Mouse (Mus musculus): Measurements from ENCODE around the gene Edaradd. TPM values are rescaled to one million over a fixed set of nuclear protein-coding genes. Genes with fewer than 3 reads are reported as not detected.

Gene Edaradd
- total and polyA plus RNA-seq, 3 experiments = 0.04 TPM; not detected in 2

DNA sequence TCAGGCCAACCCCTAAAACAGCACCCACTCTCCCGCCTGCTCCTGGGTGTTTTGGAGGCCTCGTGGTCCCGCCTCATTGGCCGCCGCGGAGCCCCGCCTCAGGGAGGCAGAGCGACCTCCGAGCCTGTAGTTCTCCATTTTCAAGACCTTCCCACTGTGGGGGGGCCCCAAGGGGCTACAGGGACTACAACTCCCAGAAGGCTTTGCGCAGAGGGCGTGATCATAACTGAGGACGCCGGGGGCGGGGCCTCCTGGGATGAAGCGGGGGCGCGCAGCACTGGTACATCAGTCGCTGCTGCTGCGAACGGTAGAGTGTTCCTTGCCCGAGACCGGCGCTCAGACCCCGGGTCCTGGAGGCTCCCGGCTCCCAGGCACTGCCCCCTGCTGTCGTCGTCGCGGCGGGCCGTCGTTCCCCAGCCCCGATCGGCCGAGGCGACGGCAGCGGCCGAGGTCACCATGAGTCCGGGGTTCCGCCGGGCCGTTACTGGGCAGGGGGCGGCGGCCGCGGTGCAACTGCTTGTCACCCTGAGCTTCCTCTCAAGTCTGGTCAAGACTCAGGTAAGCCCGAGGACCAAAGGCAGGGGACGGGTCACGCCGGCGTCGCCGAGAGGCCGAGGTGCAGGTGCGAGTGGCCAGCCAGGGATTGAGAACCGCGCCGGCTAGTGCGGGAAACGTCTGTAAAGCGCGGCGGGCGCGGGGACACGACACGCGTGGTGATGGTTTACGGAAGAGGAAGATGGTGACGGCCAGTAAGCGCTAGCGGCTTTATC, 45.6 kb upstream of the Edaradd start, which contains the start of gene Ero1lb:
Gene Ero1lb, plus strand, starts transcription at position 254 of the 770 bp plus-strand sequence.
- peak; percentile 98 for DNase-seq (ENCODE audit: low read depth, low spot score)
- Histone ChIP-seq H3K4me3 (ENCODE audit: control insufficient read depth in 1 of 2, insufficient read depth in 1 of 2, low read depth in 2 of 2, low read length in 2 of 2) (peak within 1 kb of the TSS; percentile 83 to 84), H3K9me3 (replicated peaks; ENCODE audit: insufficient read depth, low read length) (no peaks in the 10 kb centered on the region), H3K9ac (ENCODE audit: control insufficient read depth, low read depth, low read length, poor library complexity, severe bottlenecking) (peak within 1 kb of the TSS; percentile 78), H3K36me3 (ENCODE audit: control insufficient read depth in 1 of 2, insufficient read depth in 2 of 2, low read length in 2 of 2) (peaks cover 0 to 6% of the 10 kb centered on the region in 2 experiments; a peak in 2 of 4 replicates), H3K27ac (ENCODE audit: control insufficient read depth, low read depth, low read length) (no peak within 1 kb of the TSS), H3K27me3 (ENCODE audit: control insufficient read depth in 1 of 2, insufficient read depth in 2 of 2, low read length in 2 of 2) (no peaks in the 10 kb centered on the region), H3K79me2 (ENCODE audit: control insufficient read depth, insufficient read depth, low read length, poor library complexity) (no peaks in the 10 kb centered on the region; the same call in 1 of the 2 replicates), H3K4me1 (ENCODE audit: control insufficient read depth in 1 of 2, insufficient read depth in 2 of 2, low read length in 2 of 2) (peaks cover 2 to 9% of the 10 kb centered on the region in 2 experiments; a peak in 2 of 4 replicates)
- TF ChIP-seq POLR2AphosphoS2 (IDR thresholded peaks at IDR 0.05; ENCODE audit: low read length) (no peak), CHD1 (IDR thresholded peaks at IDR 0.05; ENCODE audit: low read depth, low read length) (no peak), CHD2 (IDR thresholded peaks at IDR 0.05; ENCODE audit: low read length) (no peak), MYC (IDR thresholded peaks at IDR 0.05; ENCODE audit: low read depth, low read length) (no peak), JUND (IDR thresholded peaks at IDR 0.05; ENCODE audit: low read depth, low read length) (no peak), ETS1 (IDR thresholded peaks at IDR 0.05; ENCODE audit: low read depth, low read length) (no peak), SMC3 (IDR thresholded peaks at IDR 0.05; ENCODE audit: low read depth, low read length) (no peak), CTCF (IDR thresholded peaks at IDR 0.05 in 2 of 3, conservative IDR thresholded peaks at IDR 0.05 in 1 of 3; ENCODE audit: control insufficient read depth in 1 of 3, insufficient read depth in 1 of 3, low read depth in 2 of 3, low read length in 3 of 3, poor library complexity in 1 of 3, severe bottlenecking in 1 of 3) (no peak), USF2 (IDR thresholded peaks at IDR 0.05; ENCODE audit: borderline replicate concordance in 1 of 2, insufficient read depth in 1 of 2, low read depth in 1 of 2, low read length in 2 of 2) (no peak), MEF2A (IDR thresholded peaks at IDR 0.05; ENCODE audit: extremely low read depth, insufficient replicate concordance, low read depth, low read length, poor library complexity, severe bottlenecking) (no peak), GABPA (IDR thresholded peaks at IDR 0.05; ENCODE audit: low read depth, low read length) (no peak), MAZ (IDR thresholded peaks at IDR 0.05; ENCODE audit: low read depth, low read length) (peak; percentile 78), TBP (IDR thresholded peaks at IDR 0.05; ENCODE audit: low read depth, low read length) (peak; percentile 64; the same call in 1 of the 2 replicates), POLR2AphosphoS5 (IDR thresholded peaks at IDR 0.05; ENCODE audit: borderline replicate concordance, low read depth, low read length) (no peak), MAX (IDR thresholded peaks at IDR 0.05; ENCODE audit: low read length) (peak; percentile 87), NRF1 (IDR thresholded peaks at IDR 0.05; ENCODE audit: insufficient read depth, low read depth, low read length, poor library complexity, severe bottlenecking) (no peak; the same call in 1 of the 2 replicates), USF1 (IDR thresholded peaks at IDR 0.05; ENCODE audit: low read depth, low read length) (peak; percentile 64), MYB (IDR thresholded peaks at IDR 0.05; ENCODE audit: low read depth, low read length) (no peak), TAL1 (IDR thresholded peaks at IDR 0.05; ENCODE audit: low read length) (no peak), E2F4 (IDR thresholded peaks at IDR 0.05; ENCODE audit: borderline replicate concordance, low read depth, low read length) (no peak), NELFE (IDR thresholded peaks at IDR 0.05; ENCODE audit: low read depth, low read length) (peak; percentile 78), EP300 (IDR thresholded peaks at IDR 0.05; ENCODE audit: low read depth in 1 of 2, low read length in 2 of 2) (0 out of 4 replicates have a peak, but pooled peaks of 1 of the 2 experiments have one; percentile 7), BHLHE40 (IDR thresholded peaks at IDR 0.05; ENCODE audit: borderline replicate concordance, low read depth, low read length) (no peak), MAFK (IDR thresholded peaks at IDR 0.05; ENCODE audit: borderline replicate concordance, low read depth, low read length) (no peak), ZNF384 (IDR thresholded peaks at IDR 0.05; ENCODE audit: low read depth, low read length) (no peak), POLR2A (IDR thresholded peaks at IDR 0.05; ENCODE audit: control insufficient read depth in 1 of 2, insufficient read depth in 1 of 2, low read depth in 1 of 2, low read length in 2 of 2, poor library complexity in 1 of 2) (peak; percentile 62 to 79), HCFC1 (IDR thresholded peaks at IDR 0.05; ENCODE audit: low read depth, low read length) (peak; percentile 98), GATA1 (IDR thresholded peaks at IDR 0.05; ENCODE audit: low read depth, low read length) (no peak), ZKSCAN1 (IDR thresholded peaks at IDR 0.05; ENCODE audit: low read depth, low read length) (no peak), TCF12 (IDR thresholded peaks at IDR 0.05; ENCODE audit: low read depth, low read length) (peak; percentile 38; the same call in 1 of the 2 replicates), ELF1 (IDR thresholded peaks at IDR 0.05; ENCODE audit: low read depth, low read length) (peak; percentile 37; the same call in 1 of the 2 replicates), RCOR1 (IDR thresholded peaks at IDR 0.05; ENCODE audit: low read depth, low read length) (no peak), SIN3A (IDR thresholded peaks at IDR 0.05; ENCODE audit: low read length) (peak; percentile 96), UBTF (IDR thresholded peaks at IDR 0.05; ENCODE audit: borderline replicate concordance, insufficient read depth, low read depth, low read length) (0 out of 2 replicates have a peak, but pooled peaks have one; percentile 39), ZMIZ1 (IDR thresholded peaks at IDR 0.05; ENCODE audit: low read depth, low read length) (0 out of 2 replicates have a peak, but pooled peaks have one; percentile 50)

Measured in MEL (cell line).